Comparison of ENCODE assay signal across 9 mouse cellular contexts in the genomic region with DNA sequence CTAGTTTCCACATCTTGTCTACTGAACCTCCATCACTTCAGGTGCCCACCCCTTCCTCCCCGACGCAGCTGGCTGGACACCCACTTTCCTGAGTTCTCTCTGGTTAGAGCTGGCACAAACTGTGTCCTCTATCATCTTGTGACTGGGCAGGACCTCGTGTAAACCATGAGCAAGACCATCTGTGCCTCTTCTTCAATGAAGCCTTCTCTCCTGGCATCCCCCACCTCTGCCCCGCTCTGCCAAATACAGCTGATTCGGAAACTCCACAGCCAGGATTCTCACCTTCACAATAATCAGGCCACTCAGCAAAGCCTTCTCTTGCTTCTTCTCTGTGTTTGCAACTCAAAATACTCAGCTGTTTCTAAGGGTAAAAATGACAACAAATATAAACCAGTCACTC.
"Had no signal": no experiment of that assay in that cellular context is flagged by ENCODE, and none has a peak within 500 bp of the region (broad histone marks: within the 10 kb centered on the region; RNA-seq: fewer than 3 reads in every experiment).

No protein-coding gene starts in this region.

- DNase-seq: liver, postnatal 0 days; lung, adult 2 months; lung, postnatal 14 days; lung, postnatal 36 days; midbrain, embryonic 14.5 days; right cerebral cortex, postnatal 14 days; thymus, adult 2 months; thymus, postnatal 25 days; thymus, postnatal 4 days had no signal
